Mouse (Mus musculus): ENCODE results near the gene Tmem136.

- no peak for TF ChIP-seq POLR2A (IDR thresholded peaks at IDR 0.05; ENCODE audit: control insufficient read depth, low read depth, low read length)
- no peak for TF ChIP-seq CTCF (IDR thresholded peaks at IDR 0.05; ENCODE audit: control insufficient read depth, insufficient read depth, insufficient replicate concordance, low read depth, low read length)
Measured at GRCm38 (mm10) chr9:43116997-43117336, 597 bp upstream of the Tmem136 start.

All from testis, adult 2 months (tissue).